ENCODE assay signal across 10 mouse cellular contexts in the genomic region with DNA sequence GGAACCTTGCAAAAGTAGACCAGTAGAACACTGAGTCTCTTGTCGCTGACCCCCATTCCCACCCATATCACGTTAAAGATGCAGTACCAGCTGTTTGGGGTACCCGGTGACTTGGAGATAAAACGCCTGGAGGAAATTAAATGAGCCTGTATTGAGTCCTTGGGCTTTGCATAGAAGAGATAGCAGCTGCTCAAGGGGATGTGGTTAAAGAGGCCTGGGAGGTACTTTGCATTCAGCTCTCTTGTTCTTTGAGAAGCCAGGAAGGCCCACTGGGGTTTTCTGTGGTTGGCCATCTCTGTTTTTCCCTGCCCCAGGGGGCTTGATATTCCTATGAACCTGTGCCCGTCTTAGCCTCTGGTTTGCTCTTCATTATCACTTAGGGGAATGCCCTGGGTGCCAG. TPM values are rescaled to one million over a fixed set of nuclear protein-coding genes. Genes with fewer than 3 reads are reported as not detected.
DNase-seq lines count a peak whose midpoint lies in the region; ATAC-seq lines count a peak whose summit lies in the region.
"Had no signal": no experiment of that assay in that cellular context is flagged by ENCODE, and none has a peak within 500 bp of the region (broad histone marks: within the 10 kb centered on the region; RNA-seq: fewer than 3 reads in every experiment).

No protein-coding gene starts in this region.

- DNase-seq in 416B (ENCODE audit: low read depth): peak; percentile 97
- peak; percentile 47 for DNase-seq in A20 (ENCODE audit: low read depth, low spot score)
- peak; percentile 66 for DNase-seq in c-Kit-positive CD71-negative TER-119-negative erythroid progenitor cells, embryonic 14.5 days (ENCODE audit: low read depth)
- DNase-seq in liver, embryonic 11.5 days (ENCODE audit: low spot score): no peak
- DNase-seq in adipocyte (ENCODE audit: low spot score): no peak
- no peak for DNase-seq in kidney, postnatal 4 days
- DNase-seq in urinary bladder, postnatal 10 days (ENCODE audit: low spot score): no peak
- DNase-seq: heart, postnatal 36 days had no signal

- H3K4me1 ChIP-seq in liver, embryonic 11.5 days (replicated peaks; ENCODE audit: control insufficient read depth, insufficient read depth, low read length): peaks cover 88% of the 10 kb centered on the region
- peaks cover 30% of the 10 kb centered on the region for H3K4me1 ChIP-seq in hindbrain, embryonic 13.5 days (replicated peaks)

- WGBS in liver, embryonic 11.5 days: 33% methylated on average over 5 of the region's 5 CpGs
- WGBS in hindbrain, embryonic 13.5 days: 50% methylated on average over 5 of the region's 5 CpGs

- no peaks in the 10 kb centered on the region for H3K27me3 ChIP-seq in liver, embryonic 11.5 days (replicated peaks; ENCODE audit: control insufficient read depth, insufficient read depth, low read length)
- no peaks in the 10 kb centered on the region for H3K27me3 ChIP-seq in hindbrain, embryonic 13.5 days

- H3K4me2 ChIP-seq in liver, embryonic 11.5 days: peak overlapping the region; percentile 58
- no peak overlapping the region for H3K4me2 ChIP-seq in hindbrain, embryonic 13.5 days

- ATAC-seq in liver, embryonic 11.5 days (replicated peaks; ENCODE audit: low FRiP score): peak; percentile 85
- no peak for ATAC-seq in hindbrain, embryonic 13.5 days (ENCODE audit: low FRiP score)

- H3K4me3 ChIP-seq in liver, embryonic 11.5 days (ENCODE audit: low read depth, low read length): no peak overlapping the region
- no peak overlapping the region for H3K4me3 ChIP-seq in hindbrain, embryonic 13.5 days

- peak overlapping the region; percentile 82 for H3K27ac ChIP-seq in liver, embryonic 11.5 days (ENCODE audit: low read depth, low read length)
- H3K27ac ChIP-seq in hindbrain, embryonic 13.5 days: no peak overlapping the region
- H3K27ac ChIP-seq: kidney, postnatal 0 days had no signal

- H3K9ac ChIP-seq in liver, embryonic 11.5 days (ENCODE audit: low read depth, low read length): peak overlapping the region; percentile 25; the same call in 1 of the 2 replicates
- H3K9ac ChIP-seq in hindbrain, embryonic 13.5 days: no peak overlapping the region

- peaks cover 2% of the 10 kb centered on the region; the same call in 1 of the 2 replicates for H3K36me3 ChIP-seq in liver, embryonic 11.5 days (ENCODE audit: control insufficient read depth, insufficient read depth, low read length)
- peaks cover 9% of the 10 kb centered on the region; the same call in 1 of the 2 replicates for H3K36me3 ChIP-seq in hindbrain, embryonic 13.5 days

- no peaks in the 10 kb centered on the region for H3K9me3 ChIP-seq in liver, embryonic 11.5 days (ENCODE audit: control insufficient read depth, low read length)
- no peaks in the 10 kb centered on the region for H3K9me3 ChIP-seq in hindbrain, embryonic 13.5 days

RNA-seq across cellular contexts. Expression of gene St3gal2, which starts 9.3 kb away (rescaled TPM):
- polyA plus RNA-seq in liver, embryonic 11.5 days (2014; fragmentation: Nextera tagmentation; extraction: Ambion mirVana): 21.9 and 22.0 TPM in 2 replicates
- 21.0 and 23.0 TPM in 2 replicates for polyA plus RNA-seq in hindbrain, embryonic 13.5 days (2015; fragmentation: Nextera tagmentation; extraction: Ambion mirVana)

RNA-seq across cellular contexts. Expression of gene Fuk, which starts 26.8 kb away (rescaled TPM):
- 6.8 and 9.0 TPM in 2 replicates for polyA plus RNA-seq in liver, embryonic 11.5 days (2014; fragmentation: Nextera tagmentation; extraction: Ambion mirVana)
- 7.5 and 8.4 TPM in 2 replicates for polyA plus RNA-seq in hindbrain, embryonic 13.5 days (2015; fragmentation: Nextera tagmentation; extraction: Ambion mirVana)

Comparison
In these comparisons a context has a peak if more than half of its experiments do, and no peak if none do; other contexts are left out.
1. DNase-seq: peak in 416B (single experiment), A20 (single experiment) and c-Kit-positive CD71-negative TER-119-negative erythroid progenitor cells, embryonic 14.5 days (single experiment); none in liver, embryonic 11.5 days (single experiment), adipocyte (single experiment), kidney, postnatal 4 days (0 of 2) and urinary bladder, postnatal 10 days (single experiment).